Mouse (Mus musculus) hindbrain, postnatal 0 days (tissue): ENCODE results near the gene Dclk3. TPM values are rescaled to one million over a fixed set of nuclear protein-coding genes. Genes with fewer than 3 reads are reported as not detected.

ENCODE experiments used
- ATAC-seq: fragments of 200-750 bp; cut with Nextera tagmentation; 2 replicates; pipeline ENCODE4 v1.8.0; 2017; ENCODE audit warnings: mild to moderate bottlenecking, moderate TSS enrichment, moderate library complexity
- DNase-seq: peaks from one replicate; pipeline ENCODE4 v3.0.0-alpha.2; 2015; ENCODE audit warnings: low spot score
- H3K27ac ChIP-seq: fragments of 300-500 bp; sonication (generic); 2 replicates; pipeline ENCODE4 v1.5.1; 2014; ENCODE audit warnings: mild to moderate bottlenecking
- H3K27me3 ChIP-seq: fragments of 300-500 bp; sonication (generic); 2 replicates; pipeline ENCODE4 v1.6.1; 2014; ENCODE audit warnings: low read length, mixed read lengths; ENCODE audit not compliant: insufficient read depth
- H3K36me3 ChIP-seq: fragments of 300-500 bp; sonication (generic); 2 replicates; pipeline ENCODE4 v1.6.1; 2014; ENCODE audit warnings: low read length, mixed read lengths; ENCODE audit not compliant: insufficient read depth
- H3K4me1 ChIP-seq: fragments of 300-500 bp; sonication (generic); 2 replicates; pipeline ENCODE4 v1.6.1; 2014; ENCODE audit warnings: antibody characterized with exemption, low read length, mixed read lengths; ENCODE audit not compliant: insufficient read depth
- H3K4me2 ChIP-seq: fragments of 300-500 bp; sonication (generic); 2 replicates; pipeline ENCODE4 v1.6.1; 2014; ENCODE audit warnings: low read depth, mild to moderate bottlenecking, low read length, moderate library complexity, mixed read lengths
- H3K4me3 ChIP-seq: fragments of 300-500 bp; sonication (generic); 2 replicates; pipeline ENCODE4 v1.5.1; 2014; ENCODE audit warnings: low read length
- H3K9ac ChIP-seq: fragments of 300-500 bp; sonication (generic); replicated peaks from 2 replicates; pipeline ENCODE4 v1.6.1; 2014; ENCODE audit warnings: mild to moderate bottlenecking, low read length, moderate library complexity, mixed read lengths
- H3K9me3 ChIP-seq: fragments of 300-500 bp; sonication (generic); 2 replicates; pipeline ENCODE4 v1.6.1; 2016; ENCODE audit warnings: low read length, mixed read lengths
- CTCF ChIP-seq: IDR thresholded peaks from 2 replicates; pipeline ENCODE4 v1.5.1; 2016; ENCODE audit warnings: antibody characterized with exemption, control low read depth, low read depth
- WGBS: fragments of 180-500 bp; shearing (Covaris S2); extraction: QIAGEN DNeasy Blood & Tissue Kit; methylation state at CpG from one replicate; pipeline ENCODE4 v1.1.7; 2014; 5-methylcytosine and 5-hydroxymethylcytosine counted together
- polyA plus RNA-seq: library from polyadenylated mRNA; unstranded; fragments of >200 nt; fragmentation: Nextera tagmentation; extraction: Ambion mirVana; gene quantifications from 2 replicates; pipeline ENCODE4 v1.2.1, GENCODE M21; 2015
- total RNA-seq: library from RNA; depleted of rRNA; stranded (reverse); fragments of >200 nt; gene quantifications from 2 replicates; pipeline ENCODE4 v1.2.3, GENCODE M21; 2014

Dclk3 gene
- total and polyA plus RNA-seq, 2 experiments from 2014 or later, result 8.8 to 13.1 TPM

- WGBS, result 86% methylated on average over 4 of the region's 4 CpGs
- no peak for ATAC-seq
- Histone ChIP-seq H3K4me2 (no peak overlapping the region), H3K27ac (no peak overlapping the region), H3K9ac (no peak overlapping the region), H3K36me3 (no peaks in the 10 kb centered on the region; the same call in 1 of the 2 replicates), H3K4me1 (no peaks in the 10 kb centered on the region), H3K9me3 (no peaks in the 10 kb centered on the region), H3K27me3 (no peaks in the 10 kb centered on the region), H3K4me3 (no peak overlapping the region)
- no peak for TF ChIP-seq CTCF
- no peak for DNase-seq
Observed at GRCm38 (mm10) chr9:111400089-111400488, 38.8 kb upstream of the Dclk3 start.

- Histone ChIP-seq H3K4me1 (no peaks in the 10 kb centered on the region), H3K9me3 (no peaks in the 10 kb centered on the region), H3K27ac (no peak overlapping the region), H3K9ac (no peak overlapping the region), H3K27me3 (no peaks in the 10 kb centered on the region), H3K36me3 (no peaks in the 10 kb centered on the region), H3K4me2 (no peak overlapping the region), H3K4me3 (no peak overlapping the region)
- WGBS, result 93% methylated on average over 4 of the region's 4 CpGs
- TF ChIP-seq CTCF, result no peak
- ATAC-seq (no peak), DNase-seq (no peak)
Observed at GRCm38 (mm10) chr9:111403159-111403558, 35.7 kb upstream of the Dclk3 start.

GRCm38 (mm10) chr9:111404346-111405079 is 34.4 kb upstream of the Dclk3 start:
- Histone ChIP-seq H3K9ac (no peak overlapping the region), H3K27ac (no peak overlapping the region), H3K36me3 (no peaks in the 10 kb centered on the region), H3K4me1 (no peaks in the 10 kb centered on the region), H3K27me3 (no peaks in the 10 kb centered on the region), H3K4me3 (no peak overlapping the region), H3K9me3 (no peaks in the 10 kb centered on the region), H3K4me2 (no peak overlapping the region)
- no peak for TF ChIP-seq CTCF
- DNase-seq, result no peak
- no peak for ATAC-seq
- 87% methylated on average over 12 of the region's 12 CpGs for WGBS

- DNase-seq (no peak), ATAC-seq (no peak)
- 85% methylated on average over 6 of the region's 6 CpGs for WGBS
- H3K4me1 ChIP-seq, result no peaks in the 10 kb centered on the region
- no peak overlapping the region for H3K4me3 ChIP-seq
- no peak overlapping the region for H3K4me2 ChIP-seq
- no peaks in the 10 kb centered on the region for H3K9me3 ChIP-seq
- no peak overlapping the region for H3K27ac ChIP-seq
- H3K27me3 ChIP-seq, result no peaks in the 10 kb centered on the region
- H3K9ac ChIP-seq, result no peak overlapping the region
- H3K36me3 ChIP-seq, result no peaks in the 10 kb centered on the region
- no peak for TF ChIP-seq CTCF
Observed at GRCm38 (mm10) chr9:111405080-111405428, 33.8 kb upstream of the Dclk3 start.

DNA sequence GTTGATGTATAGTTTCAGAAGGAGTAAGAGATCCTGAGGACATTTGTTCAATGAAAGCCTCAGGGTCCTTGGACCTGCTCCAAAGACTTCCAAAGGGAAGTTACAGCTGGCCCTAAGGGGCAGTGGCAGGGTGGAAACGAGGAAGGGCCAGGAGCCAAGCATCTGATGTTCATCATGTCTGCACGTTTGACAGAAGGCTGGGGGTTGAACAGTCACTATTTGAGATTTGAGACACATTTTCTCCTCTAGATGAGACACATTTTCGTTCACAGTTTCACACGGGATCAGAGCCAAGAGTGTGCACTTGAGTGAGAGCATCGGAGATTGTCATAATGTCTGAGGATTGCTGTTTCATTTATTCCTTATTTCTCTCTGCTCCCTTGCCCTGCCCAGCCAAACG is 30.9 kb upstream of the Dclk3 start:
- WGBS, result 55% methylated on average over 6 of the region's 6 CpGs

GRCm38 (mm10) chr9:111408427-111408826 is 30.5 kb upstream of the Dclk3 start:
- H3K4me3 ChIP-seq, result no peak overlapping the region
- no peaks in the 10 kb centered on the region for H3K36me3 ChIP-seq
- H3K9me3 ChIP-seq, result no peaks in the 10 kb centered on the region
- no peak overlapping the region for H3K9ac ChIP-seq
- 72% methylated on average over 10 of the region's 10 CpGs for WGBS
- H3K4me1 ChIP-seq, result peaks cover 7% of the 10 kb centered on the region; the same call in 1 of the 2 replicates
- H3K4me2 ChIP-seq, result no peak overlapping the region
- DNase-seq (no peak), ATAC-seq (no peak)
- H3K27ac ChIP-seq, result no peak overlapping the region
- TF ChIP-seq CTCF, result no peak
- H3K27me3 ChIP-seq, result no peaks in the 10 kb centered on the region

More for the DNA sequence above, 30.9 kb upstream of the Dclk3 start:
- no peaks in the 10 kb centered on the region for H3K27me3 ChIP-seq
- ATAC-seq, result no peak
- TF ChIP-seq CTCF, result no peak
- H3K4me3 ChIP-seq, result no peak overlapping the region
- no peaks in the 10 kb centered on the region for H3K9me3 ChIP-seq
- no peak overlapping the region for H3K4me2 ChIP-seq
- no peak overlapping the region for H3K9ac ChIP-seq
- no peak overlapping the region for H3K27ac ChIP-seq
- H3K4me1 ChIP-seq, result 0 out of 2 replicates have a peak, but pooled peaks cover 5% of the 10 kb centered on the region
- H3K36me3 ChIP-seq, result no peaks in the 10 kb centered on the region
- peak; percentile 18 for DNase-seq

DNA sequence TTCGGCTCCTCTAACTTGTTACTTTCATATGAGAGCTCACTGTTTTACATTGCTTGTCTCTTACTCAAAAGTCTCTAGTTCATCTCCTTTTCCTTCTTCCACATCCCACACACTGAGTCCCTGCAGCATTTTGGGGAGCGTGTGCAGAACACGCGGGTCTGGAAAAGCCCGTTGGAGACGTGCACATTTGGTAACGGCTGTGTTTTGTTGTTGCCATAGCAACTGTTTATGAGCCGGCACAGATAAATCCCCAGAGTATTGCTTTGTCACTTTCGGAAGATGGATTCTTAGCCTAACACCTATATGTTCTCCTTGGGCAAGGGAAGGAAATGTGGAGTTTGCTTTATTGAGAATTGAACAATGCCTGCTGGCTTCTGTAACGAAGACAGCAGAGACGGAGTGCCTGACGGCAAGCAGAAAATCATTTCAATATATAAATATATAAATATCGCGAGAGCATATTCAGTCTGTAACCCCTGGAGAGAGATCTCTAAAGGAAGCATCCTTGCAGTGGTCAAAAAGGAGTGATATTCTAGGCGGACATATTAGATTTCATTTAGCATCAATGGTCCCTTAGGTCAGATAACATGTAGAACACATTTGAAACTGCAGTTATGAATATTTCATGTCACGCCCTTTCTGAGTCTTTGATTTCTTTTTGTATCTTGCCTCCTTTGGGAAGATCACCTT is 26.3 kb upstream of the Dclk3 start:
- no peaks in the 10 kb centered on the region for H3K9me3 ChIP-seq
- no peaks in the 10 kb centered on the region for H3K36me3 ChIP-seq
- H3K27ac ChIP-seq, result peak overlapping the region; percentile 67; the same call in 1 of the 2 replicates
- TF ChIP-seq CTCF, result no peak
- H3K27me3 ChIP-seq, result no peaks in the 10 kb centered on the region
- H3K4me2 ChIP-seq, result peak overlapping the region; percentile 31; the same call in 1 of the 2 replicates
- DNase-seq (peak; percentile 87), ATAC-seq (peak; percentile 82)
- no peak overlapping the region for H3K4me3 ChIP-seq
- 33% methylated on average over 16 of the region's 16 CpGs for WGBS
- H3K4me1 ChIP-seq, result peaks cover 7% of the 10 kb centered on the region; the same call in 1 of the 2 replicates
- H3K9ac ChIP-seq, result no peak overlapping the region
